Mouse (Mus musculus) spleen, postnatal 10 days (tissue): Measurements from ENCODE around the gene Hdgfl3.

Source experiments
- DNase-seq, 2 experiments: peaks; one replicate each; pipeline ENCODE4 v3.0.0; 2021 to 2022; ENCODE audit warnings: low spot score in 2 of 2

Gene Hdgfl3

DNA sequence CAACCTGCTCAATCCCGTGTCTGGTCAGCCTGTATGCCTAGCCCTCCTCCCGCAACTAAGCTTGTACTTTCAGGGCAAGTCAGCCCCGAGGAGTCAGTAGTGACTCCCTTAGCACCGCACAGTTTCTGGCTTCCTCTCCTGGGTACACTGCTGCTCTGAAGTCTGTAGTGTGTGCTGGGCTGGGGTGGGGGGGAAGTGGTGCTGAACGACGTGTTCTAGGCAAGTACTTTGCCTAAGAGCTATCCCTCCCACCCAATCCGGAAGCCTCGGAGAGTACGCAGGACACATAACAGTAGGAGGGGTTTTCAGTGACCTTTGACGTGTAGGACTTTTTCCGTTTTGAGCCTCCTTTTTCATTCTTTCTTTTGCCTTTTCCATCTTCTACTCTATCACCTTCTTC, 34.9 kb downstream of the Hdgfl3 start:
- no peak for DNase-seq

DNA sequence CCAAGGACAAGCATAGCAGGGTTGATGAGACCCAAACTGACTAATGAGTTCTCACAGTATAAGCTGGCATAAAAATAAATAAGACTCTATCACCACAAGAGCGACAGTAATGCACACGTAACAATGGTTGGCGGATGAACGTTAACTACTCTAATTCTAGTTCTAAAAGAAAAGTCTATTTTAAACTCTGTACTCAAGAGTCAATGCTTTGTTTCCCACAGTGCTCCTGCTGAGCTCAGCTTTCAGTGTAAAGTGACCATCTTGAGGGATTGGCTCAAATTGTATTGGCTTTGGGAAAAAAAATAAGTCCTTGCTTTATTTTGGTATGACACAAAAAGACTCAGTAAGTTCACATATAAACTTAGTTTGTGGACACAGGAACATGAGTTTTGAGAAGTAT, 49.1 kb downstream of the Hdgfl3 start:
- no peak for DNase-seq

DNA sequence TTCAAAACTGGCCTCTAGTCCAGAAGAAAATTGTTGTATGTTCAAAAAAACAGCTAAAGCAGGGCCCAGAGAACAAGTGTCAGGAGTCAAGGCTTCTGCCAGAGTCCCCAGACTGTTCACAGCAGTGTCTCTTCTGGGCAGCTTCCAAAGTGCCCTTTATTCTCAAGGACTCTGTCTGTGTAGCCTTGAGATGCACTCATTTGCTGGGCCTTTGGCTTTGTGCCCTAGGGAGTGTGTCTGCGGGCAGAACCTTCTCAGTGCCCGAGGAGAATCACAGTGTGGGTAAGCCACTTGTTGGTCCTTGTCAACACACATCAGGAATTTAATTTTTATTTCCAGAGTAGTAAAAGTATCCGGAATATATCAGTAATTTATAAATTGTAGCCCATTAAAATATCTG, 52.7 kb downstream of the Hdgfl3 start:
- no peak for DNase-seq

- DNase-seq: no peak
Observed at GRCm38 (mm10) chr7:81880797-81881196, 53.5 kb downstream of the Hdgfl3 start.

GRCm38 (mm10) chr7:81880286-81880685, 54.0 kb downstream of the Hdgfl3 start:
- DNase-seq: no peak

DNA sequence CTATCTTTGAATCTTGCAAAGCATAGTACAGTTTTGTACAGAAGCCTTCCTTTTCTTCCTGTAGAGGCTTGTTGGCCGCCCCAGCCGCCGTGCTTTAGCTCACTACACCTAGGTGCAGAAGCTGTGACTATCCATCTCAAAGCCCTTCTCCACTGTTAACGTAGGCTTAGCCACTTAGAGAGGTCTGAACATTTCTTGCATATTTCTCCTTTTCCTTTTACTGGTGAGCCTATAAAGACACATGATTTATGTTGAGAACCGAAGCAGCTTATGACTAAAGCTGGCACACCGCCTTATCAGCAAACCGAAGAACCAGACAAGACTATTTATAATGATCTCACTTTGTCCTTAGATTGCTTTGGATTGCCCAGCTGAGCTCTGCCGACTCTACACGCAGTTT, 58.9 kb downstream of the Hdgfl3 start:
- no peak for DNase-seq

- no peak for DNase-seq
Observed at GRCm38 (mm10) chr7:81874636-81875035, 59.6 kb downstream of the Hdgfl3 start.

DNA sequence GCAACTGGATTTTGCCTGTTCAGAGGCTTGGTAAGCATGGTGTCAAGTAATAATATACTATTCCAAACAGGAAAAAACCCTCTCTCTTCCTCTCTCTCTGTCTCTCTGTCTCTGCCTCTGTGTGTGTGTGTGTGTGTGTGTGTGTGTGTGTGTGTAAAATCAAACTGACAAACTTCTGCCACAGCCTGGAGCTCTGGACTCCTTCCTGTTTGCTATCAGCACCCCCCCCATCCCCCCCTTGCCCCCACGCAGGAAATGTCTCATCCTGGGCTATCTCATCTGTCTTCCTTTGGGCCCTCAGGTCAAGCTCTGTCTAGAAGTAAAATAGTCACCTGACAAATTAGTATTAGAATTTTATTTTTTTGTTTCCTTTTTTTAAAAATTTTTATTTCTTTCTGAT, 60.5 kb downstream of the Hdgfl3 start:
- no peak for DNase-seq

- no peak for DNase-seq
Observed at GRCm38 (mm10) chr7:81872493-81873013, 61.7 kb downstream of the Hdgfl3 start.

DNA sequence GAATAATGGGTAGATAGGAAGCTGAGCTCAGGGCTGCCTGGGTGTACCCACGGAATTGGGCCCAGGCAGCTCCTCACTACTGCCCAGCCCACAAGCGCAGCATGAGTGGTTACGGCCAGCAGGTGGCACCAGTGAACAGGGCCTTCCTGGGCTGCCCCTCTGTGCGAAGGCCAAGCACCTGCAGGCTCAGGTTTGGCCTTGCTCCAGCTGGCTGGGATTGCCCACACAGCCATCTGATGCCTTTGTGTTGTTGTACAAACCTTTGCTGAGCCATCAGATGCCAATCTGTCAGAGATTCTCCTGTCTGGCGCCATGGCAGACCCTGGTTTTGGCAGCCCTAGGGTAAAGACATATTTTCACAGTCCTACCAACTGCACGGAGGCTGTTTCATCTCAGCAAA, 66.1 kb downstream of the Hdgfl3 start:
- peak in 1 of 2 experiments; percentile 77 for DNase-seq

DNA sequence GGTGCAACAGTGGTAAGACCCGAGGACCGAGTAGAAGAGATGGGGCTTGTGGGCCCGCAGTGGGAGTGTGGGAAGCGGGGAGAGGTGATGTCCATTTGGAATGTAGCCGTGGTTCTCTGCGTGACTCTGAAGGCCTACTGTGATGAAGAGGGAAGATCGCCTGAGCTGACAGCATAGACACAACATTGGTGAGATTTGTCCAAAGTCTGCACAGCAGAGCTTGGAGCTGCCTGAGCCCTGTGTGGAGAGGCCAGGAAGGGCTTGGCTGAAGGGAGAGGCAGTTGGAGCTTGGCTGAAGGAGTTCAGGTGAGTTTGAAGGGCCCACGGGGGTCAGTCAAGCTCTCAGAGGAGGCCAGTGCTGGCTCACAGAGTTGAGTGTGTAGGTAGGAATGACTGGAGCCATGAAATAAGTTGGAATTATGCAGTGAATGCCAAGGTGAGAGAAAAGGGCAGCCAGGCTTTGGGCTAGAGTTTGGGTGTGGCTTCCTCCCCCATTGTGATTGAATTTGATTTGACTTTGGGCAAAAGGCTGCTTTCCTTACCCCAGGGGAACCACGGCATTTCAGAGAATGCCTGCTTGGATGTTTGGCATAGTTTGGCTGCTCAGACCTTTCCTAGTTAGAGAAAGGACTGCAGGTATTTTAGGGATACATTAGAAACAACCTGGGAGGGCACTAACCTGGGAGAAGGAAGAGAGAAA, 66.9 kb downstream of the Hdgfl3 start:
- DNase-seq: no peak

DNA sequence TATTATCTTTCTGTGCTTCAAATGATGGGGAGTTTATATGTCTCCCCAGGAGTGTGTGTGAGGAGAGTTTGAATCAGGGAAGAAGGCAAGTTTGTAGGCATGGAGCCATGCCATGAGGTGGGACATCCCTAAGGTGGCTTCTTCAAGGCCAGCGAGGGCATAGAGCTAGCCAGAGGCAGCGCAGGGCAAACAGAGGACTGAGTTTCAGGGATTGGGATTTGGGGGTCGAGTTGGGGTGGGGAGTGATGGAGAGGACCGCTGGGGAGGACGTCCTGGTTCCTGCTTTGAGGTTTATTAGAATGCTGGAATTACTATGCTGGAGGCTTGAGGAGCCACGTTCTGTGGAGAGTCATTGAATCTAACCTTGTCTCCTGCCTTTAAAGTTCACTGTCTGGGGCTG, 68.3 kb downstream of the Hdgfl3 start:
- no peak for DNase-seq

GRCm38 (mm10) chr7:81864552-81864951, 69.7 kb downstream of the Hdgfl3 start:
- no peak for DNase-seq

- peak in 1 of 2 experiments; percentile 75 for DNase-seq
Observed at GRCm38 (mm10) chr7:81862587-81863583, 71.4 kb downstream of the Hdgfl3 start.

DNA sequence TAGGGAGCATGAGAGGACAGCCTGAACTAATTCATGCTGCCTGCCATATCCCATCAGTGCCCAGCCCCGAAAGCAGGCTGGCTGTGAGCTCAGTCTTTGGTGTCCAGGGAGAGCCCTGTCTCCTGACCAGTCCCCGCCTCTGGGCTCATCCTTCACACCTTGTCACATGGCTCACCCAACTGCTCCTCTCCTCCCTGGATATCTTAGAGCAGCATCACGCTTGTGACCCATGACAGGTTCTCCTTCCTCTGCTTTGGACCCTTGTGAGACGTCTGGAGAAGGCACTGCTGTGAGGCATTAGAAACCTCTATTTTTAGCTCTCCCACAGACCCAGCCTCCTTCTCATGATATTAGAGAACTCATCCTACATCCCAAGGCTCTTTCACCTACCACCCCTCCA, 72.4 kb downstream of the Hdgfl3 start:
- DNase-seq: no peak

DNA sequence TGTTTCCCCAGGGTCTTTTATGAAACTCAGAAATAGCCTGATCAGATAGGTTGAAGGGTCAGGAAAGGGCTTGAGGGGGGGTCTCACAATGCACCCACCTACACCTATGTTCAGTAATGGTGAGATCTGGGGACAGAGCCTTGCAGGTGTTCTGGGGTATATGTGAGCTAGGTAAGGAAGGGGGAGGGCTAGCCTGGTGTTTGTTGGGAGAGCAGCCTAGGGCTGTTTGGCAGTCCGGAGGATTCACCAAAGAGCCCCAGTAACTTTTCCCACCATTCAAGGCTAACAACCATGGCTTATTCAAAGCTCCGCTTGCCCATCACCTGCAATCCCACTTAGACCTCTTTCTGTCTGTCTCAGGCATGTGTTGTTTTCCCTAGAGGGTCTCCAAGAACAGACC, 72.8 kb downstream of the Hdgfl3 start:
- no peak for DNase-seq

DNA sequence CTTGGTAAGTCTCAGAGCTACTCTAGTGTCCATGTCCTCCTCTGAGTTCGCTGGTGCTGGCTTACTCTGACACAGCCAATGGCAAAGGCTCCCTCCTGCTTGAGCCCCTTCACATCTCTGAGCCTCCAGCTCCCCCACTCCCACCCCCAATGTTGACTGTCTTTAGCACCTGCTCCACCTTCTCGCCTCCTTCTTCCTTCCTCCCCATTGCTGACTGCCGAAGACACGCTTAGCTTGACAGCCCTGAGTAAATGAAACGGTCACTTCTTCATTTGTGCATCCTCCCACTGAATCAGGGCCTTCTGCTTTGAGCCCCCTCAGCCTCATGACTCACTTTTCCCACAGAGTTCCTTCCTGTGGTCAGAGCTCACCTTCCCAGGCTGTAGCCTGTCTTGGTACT, 73.3 kb downstream of the Hdgfl3 start:
- peak in 1 of 2 experiments; percentile 40 for DNase-seq

DNA sequence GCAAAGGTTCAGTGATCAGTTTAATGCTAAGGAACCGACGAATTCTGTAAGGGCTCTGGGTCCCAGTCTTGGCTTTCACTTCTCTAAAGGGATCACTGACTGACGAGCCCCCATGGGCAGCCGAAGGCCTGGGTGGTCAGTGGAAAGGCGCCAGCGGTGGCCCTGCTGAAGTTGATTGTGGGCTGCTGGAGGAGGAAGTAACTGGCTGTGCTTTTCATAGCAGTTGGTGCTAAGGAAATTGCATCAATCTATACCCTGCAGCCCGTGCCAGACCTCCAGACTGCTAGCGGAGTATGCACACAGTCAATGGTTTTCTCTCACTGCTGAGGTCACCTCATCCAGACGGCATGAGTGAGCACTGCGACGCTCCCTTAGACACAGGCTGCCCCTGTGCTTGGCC, 74.2 kb downstream of the Hdgfl3 start:
- peak in 1 of 2 experiments; percentile 49 for DNase-seq

DNA sequence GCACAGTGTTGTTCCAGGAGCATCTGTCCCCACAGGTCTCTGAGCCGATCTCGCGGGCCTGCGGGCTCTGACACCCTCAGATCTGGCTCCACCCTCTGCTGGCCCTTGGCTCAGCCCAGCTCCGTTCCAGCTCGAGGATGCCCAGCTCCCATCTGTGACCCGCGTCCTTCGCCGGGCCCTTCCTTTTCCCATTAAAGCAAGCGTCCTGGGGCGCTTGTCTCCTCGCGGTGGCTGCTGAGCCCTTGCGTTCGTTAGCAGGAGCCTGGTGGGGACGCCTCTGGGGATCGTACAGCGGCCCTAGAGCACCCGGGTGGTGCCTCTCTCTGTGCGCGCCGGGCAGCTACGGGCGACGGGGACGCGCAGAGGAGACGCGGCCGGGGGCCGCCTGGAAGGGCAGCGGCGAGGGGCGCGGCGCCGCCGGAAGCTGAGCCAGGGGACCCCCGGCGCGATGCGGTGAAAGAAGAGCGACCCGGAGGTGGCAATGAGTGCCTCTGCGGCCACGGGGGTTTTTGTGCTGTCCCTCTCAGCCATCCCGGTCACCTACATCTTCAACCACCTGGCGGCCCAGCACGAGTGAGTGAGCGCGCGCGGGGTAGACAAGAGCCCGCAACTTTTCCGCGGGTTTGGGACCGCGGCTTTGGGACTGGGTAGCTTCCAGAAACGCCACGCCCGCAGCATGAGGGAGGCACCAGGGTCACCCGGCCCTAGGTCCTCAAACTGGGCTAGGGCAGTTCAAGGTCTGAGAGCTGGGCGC, 75.1 kb downstream of the Hdgfl3 start, which contains the start of gene Tm6sf1:
Gene Tm6sf1 (plus strand): TSS at position 34 of the 754 bp plus-strand sequence.
- DNase-seq: peak; percentile 37 to 51

- DNase-seq: no peak
Observed at GRCm38 (mm10) chr7:81858236-81858635, 76.0 kb downstream of the Hdgfl3 start.

GRCm38 (mm10) chr7:81856221-81856620, 78.1 kb downstream of the Hdgfl3 start:
- no peak for DNase-seq

DNA sequence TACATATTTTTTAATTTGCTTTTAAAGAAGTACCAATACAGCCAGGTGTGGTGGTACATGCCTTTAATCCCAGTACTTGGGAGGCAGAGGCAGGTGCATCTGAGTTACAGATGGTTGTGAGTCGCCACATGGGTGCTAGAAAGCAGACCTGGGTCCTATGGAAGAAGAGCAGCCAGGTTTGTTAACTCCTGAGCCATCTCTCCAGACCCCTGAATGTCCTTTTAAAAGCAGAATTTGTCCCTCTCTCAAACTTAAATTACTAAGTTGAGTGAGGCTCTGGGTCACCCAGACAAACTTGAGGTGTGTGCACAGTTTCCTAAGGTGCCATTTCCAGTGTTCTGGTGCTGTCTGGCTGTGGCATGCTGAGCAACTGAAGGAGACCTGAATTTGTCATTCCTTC, 78.6 kb downstream of the Hdgfl3 start, which contains the start of gene Gm10160:
Gene Gm10160 (minus strand): TSS at position 101 of the 400 bp plus-strand sequence.
- no peak for DNase-seq
